Mouse (Mus musculus): ENCODE results near the gene Elf1.

The Elf1 gene

DNA sequence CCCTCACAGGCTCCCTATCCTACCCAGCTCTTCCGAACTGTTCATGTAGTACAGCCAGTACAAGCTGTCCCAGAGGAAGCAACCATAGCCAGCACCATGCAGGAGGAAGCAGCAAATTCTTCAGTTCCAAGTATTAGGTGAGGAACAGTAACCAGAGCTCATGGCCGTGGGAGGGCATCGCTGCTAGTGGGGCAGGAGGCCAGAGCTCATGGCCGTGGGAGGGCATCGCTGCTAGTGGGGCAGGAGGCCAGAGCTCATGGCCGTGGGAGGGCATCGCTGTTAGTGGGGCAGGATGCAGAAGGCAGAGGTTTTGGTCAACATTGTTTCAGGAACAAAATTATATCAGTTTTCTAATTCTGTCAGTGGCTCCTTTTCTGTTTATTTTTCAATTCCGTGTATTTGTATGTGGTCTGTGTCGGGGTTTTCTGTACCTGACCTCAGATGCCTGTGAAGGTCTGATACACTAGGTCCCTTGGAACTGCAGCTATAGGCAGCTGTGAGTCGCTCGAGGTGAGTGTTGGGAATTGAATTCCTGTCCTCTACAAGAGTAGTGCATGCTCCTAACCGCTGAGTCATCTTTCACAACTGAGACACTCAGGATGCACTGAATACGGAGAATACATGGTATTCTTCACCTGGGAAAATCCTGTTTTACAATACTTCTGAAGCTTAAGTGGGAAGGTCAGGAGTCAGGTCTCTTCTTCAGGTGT, 92.6 kb downstream of the Elf1 start:
- no peak for DNase-seq (ENCODE audit: low spot score in 2 of 2)

DNA sequence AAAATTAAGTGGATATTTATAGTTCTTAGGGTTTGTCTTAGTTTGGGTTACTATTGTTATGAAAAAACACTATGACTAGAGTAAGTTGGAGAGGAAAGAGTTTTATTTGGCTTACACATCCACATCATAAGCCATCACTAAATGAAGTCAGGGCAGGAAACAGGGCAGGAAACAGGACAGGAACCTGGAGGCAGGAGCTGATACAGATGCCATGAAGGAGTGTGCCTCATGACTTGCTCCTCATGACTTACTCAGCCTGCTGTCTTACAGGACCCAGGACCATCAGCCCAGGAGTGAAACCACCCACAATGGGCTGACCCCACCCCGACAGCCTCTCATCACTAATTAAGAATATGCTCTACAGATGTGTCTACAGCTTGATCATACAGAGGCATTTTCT, 93.4 kb downstream of the Elf1 start:
- DNase-seq (ENCODE audit: low spot score in 2 of 2), result no peak

DNA sequence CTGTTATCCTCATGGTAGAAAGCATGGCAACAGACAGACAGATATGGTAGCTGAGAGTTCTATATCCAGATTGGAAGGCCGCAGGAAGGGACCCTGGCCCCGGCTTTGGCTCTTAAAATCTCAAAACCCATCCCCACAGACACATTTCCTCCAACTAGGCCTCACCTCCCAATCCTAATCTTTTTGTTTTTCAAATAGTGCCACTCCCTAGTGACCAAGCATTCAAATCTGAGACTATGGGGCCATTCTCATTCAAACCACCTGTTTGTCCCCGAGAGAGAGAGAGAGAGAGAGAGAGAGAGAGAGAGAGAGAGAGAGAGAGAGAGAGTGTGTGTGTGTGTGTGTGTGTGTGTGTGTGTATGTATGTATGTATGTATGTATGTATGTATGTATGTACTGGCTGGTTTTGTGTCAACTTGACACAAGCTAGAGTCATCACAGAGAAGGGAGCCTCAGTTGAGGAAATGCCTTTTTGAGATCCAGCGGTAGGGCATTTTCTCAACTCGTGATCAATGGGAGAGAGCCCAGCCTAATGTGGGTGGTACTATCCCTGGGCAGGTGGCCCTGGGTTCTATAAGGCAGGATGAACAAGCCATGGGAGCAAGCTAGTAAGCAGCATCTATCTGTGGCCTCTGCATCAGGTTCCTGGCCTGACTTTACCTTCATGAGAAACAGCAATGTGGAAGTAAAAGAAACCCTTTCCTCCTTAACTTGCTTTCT, 102.7 kb downstream of the Elf1 start:
- no peak for DNase-seq (ENCODE audit: low spot score in 2 of 2)

DNA sequence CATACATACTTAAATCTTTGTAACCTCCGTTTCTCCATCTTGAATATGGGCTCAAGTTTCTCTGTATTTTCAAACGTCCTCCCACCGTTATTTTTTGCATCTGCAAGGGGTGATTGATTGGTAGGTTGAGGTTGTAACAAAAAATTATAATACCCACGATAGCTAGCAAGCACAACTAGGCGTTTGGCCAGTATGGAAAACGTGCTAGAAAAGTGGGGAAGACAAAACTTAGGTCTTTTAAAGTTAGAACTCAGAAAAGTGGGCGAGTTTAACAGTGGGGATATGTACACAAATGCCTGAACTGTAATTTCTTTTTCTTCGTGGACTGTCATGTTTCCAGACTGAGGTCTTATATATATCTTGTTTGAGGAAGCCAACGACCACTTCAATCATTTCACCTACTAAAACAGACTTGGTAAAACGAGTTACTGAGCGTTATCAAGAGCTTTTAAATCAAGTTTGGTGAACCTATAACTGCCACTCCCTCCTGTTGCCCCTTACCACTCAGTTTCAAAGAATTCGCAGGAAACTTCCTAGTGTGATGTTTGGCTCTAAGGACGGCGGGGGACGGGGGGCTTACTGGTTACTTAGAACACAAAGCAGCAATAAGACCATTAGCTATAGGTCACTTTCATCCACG, 105.6 kb downstream of the Elf1 start:
- no peak for DNase-seq (ENCODE audit: low spot score in 2 of 2)

DNA sequence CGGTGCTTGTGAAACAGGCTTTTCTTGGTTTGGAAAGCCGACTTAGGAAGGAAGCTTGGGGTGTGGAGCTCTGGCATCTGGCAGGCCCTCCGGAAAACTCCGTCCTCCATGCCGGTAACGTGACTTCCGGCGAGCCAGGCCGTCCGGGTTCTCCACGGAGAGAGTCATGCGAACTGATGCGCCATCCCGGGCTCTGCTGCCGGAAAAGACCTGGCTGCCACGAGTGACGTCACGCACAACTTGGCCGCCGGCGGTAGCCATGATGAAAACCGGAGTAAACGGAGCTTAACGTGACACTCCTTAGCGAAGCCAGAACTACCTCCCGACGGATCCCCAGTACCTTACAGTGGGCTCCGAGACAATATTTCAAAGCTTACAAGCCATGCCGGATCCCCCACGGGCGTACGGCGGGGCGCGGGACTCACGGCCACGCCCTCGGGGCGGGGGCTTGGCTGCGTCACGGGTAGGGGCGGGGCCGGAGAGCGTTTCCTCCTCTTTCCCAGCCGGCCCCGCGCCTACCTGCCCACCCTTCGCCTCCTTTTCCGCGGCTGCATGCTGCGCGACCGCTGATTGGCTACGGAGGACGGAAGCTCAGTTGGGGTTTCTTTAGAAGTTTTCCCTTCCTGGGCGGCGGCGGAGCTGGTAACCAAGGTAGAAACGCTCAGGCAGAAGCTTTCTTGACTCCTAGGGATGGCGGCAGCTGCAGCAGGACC, 106.3 kb downstream of the Elf1 start, which contains the start of gene Sugt1:
TSS of gene Sugt1 (plus strand) at position 553 of the 713 bp plus-strand sequence.
- peak; percentile 96 to 97 for DNase-seq (ENCODE audit: low spot score in 2 of 2)

DNA sequence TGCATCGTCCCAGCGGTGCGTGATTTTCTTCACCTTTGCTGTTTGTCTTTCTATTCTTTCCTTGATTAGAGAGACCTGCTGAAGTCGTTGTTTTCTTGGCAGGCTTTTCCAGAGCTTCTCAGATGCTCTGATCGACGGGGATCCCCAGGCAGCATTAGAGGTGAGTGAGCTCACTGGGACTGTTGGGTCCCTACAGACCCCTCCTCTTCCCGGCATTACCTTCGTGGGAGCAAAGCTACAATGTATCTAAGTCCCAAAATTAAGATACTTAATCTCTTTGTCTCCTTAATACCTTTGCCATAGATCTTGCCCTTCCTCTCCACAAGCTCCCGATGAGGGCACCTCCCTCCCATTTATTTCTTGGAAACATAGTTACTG, 106.8 kb downstream of the Elf1 start:
- no peak for DNase-seq (ENCODE audit: low spot score in 2 of 2)

DNA sequence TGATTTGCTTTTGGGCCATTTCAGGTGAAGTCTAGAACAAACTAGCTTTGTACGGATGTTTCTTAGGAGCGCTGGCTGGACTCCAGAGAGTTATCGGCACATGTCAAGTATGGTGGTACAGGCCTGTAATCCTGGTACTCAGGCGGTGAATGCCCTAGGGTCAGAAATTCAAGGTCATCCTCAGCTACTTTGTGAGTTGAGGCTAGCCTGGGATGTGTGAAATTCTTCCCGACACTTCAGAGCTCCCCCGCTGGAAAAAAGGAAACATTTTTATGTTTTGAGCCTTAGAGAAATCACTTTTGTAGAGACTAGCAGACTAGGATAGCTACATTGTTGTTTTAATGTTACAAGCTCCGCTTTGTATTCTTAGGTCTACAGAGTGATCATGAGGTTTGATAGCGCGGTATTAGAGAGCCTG, 107.5 kb downstream of the Elf1 start:
- DNase-seq (ENCODE audit: low spot score in 2 of 2), result no peak

DNA sequence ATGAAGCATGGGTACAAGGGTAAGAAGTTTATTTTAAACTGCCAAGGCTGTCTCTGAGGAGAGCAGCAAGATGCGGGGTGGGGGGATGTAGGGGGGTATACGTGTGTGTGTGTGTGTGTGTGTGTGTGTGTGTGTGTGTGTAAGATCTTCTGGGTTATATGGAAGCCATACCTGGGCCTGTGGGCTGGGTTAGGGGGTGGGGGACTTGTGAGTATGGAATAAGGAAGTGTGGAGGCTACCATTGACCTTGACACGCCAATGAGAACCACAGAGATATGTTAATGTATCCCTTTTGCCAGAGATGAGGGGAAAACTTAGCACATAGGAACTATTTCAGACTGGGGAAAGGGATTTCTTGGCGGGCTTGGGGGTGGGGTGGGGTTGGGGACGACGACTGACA, 108.4 kb downstream of the Elf1 start:
- no peak for DNase-seq (ENCODE audit: low spot score in 2 of 2)

DNA sequence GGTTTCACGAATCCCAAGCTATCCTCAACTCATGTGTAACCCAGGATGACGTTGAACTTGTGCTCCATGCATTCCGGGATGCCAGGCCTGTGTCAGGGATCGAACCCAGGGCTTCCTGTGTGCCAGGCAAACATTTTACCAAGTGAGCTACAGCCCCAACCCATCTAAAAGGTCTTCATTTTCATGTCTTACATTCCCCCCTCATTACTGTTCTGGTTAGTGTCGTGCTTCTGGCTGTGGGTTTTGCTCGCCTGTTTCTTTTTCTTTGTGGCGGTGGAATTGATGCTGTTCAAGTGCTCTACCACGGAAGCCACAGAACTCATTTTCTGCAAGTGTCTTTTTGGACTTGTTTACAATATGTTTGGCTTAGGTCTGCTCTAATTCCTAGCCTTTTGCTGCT, 109.9 kb downstream of the Elf1 start:
- DNase-seq (ENCODE audit: low spot score in 2 of 2), result no peak

DNA sequence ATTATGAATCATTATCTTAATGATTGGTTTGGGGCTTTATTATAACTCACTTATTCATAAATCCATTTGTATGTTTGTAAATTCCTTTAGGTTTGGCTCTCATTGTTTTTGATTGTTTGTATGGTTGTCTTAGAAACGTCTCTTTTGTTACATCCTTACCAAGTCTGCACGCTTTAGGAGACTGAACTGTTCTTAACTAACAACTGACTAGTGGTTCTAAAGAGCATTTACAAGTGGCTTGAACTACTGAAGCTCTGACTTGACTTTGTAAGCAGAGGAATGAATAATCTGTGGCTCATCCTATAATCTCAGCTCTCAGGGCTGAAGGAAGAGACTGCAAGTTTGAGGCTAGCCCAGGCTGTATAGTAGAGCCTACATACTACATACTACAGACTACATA, 110.6 kb downstream of the Elf1 start:
- no peak for DNase-seq (ENCODE audit: low spot score in 2 of 2)

DNA sequence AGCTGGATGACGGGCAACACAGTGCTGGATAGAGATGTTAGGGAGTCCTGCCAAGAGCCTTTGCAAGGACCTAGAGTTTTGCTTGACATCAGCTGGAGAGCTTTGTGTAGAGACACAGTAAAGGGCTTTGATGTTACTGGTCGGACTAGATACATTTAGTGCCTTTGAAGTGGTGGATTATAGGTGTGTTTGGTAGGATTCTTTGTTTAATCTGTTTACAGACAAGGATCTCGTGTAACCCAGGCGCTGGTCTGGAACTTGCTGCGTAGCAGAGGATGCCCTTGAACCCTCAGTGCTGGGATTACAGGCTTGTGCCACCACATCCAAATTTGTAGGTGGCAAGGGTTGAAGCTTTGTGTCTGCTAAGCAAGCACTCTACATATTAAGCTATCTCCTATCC, 113.1 kb downstream of the Elf1 start:
- DNase-seq (ENCODE audit: low spot score in 2 of 2), result no peak

DNA sequence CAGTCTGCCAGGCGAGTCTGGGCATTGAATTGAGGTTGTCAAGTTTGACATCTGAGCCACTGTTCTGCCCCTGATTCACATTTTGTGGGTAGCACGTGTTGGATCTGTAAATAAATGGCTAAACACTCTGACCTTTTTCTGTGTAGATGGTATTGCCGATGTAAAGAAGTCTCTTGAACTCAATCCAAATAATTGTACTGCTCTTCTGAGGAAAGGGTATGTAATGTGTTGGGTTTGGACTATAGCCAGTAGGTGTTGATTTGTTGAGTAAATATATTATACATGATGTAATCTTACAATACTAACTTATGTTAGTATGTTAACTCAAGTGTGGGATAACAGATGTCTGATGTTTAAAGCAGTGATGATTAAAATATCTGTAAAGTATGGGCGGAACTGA, 115.6 kb downstream of the Elf1 start:
- no peak for DNase-seq (ENCODE audit: low spot score in 2 of 2)

DNA sequence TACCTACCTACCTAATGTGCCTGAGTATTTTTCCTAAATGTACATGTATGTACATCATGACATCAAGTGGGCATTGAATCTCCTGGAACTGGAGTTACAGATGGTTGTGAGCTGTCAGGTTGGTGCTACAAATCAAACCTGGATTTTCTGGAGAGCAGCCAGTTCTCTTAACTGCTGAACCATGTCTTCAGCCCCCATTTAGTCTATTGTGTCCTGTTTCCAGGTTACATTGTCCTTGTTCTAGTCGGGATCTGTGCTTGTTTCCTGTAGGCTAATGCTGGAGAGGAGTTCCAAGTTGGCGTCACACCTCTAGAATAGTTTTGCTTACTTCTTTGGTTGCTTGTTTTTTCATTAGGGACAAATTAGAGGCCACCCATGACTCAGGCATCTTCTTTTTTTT, 124.9 kb downstream of the Elf1 start:
- no peak for DNase-seq (ENCODE audit: low spot score in 2 of 2)

DNA sequence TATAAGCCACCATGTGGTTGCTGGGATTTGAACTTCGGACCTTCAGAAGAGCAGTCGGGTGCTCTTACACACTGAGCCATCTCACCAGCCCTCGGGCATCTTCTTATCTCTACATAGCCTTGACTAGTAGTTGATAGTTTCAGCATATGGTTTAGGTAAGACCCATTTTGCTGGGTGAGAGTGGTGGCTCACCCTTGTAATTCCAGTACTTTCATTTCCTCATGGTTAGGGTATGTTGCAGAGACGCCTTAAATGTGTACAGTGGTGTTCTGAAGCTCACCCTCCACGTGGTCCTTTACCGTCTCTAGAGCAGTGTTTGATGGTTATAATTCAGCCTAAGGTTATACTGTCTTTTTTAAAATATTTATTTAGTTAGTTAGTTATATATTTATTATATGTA, 125.4 kb downstream of the Elf1 start:
- no peak for DNase-seq (ENCODE audit: low spot score in 2 of 2)

DNA sequence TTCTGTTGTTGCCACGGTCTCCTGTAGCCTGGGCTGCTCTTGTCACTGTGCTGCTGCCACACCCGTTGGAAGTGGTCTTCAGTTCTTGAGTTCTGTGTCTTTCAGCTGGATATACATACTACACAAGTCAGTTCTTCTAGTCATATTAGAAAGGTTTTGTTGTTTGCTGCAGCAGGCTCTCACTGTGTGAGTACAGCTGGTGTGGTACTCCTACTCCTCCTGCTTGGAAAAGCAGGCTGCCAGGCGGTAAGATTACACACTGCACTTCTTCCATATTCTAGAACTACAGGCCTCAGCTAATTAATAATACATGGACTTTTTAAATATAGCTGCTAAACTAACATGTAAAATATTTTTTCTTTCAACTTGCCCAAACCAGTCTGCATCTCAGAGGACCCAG, 125.9 kb downstream of the Elf1 start:
- DNase-seq (ENCODE audit: low spot score in 2 of 2), result no peak

DNA sequence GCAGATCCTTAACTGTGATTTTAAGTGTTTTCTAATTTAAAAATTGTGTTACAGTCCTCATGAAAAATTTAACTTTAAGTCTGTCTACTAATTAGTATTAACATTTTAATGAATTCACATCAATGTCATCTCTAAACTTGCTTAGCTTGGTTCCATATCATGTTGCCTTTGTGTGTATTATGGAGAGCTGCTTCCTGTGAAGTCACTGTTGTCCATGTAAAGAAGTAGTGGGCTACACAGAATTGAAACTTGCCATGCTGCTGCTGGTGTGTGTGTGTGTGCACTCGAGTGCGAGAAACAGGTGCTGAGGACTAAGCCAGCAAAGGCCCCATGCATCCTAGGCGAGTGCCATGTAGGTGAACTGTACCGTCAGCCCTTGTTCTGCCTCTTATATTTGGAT, 126.4 kb downstream of the Elf1 start:
- DNase-seq (ENCODE audit: low spot score in 2 of 2), result no peak

DNA sequence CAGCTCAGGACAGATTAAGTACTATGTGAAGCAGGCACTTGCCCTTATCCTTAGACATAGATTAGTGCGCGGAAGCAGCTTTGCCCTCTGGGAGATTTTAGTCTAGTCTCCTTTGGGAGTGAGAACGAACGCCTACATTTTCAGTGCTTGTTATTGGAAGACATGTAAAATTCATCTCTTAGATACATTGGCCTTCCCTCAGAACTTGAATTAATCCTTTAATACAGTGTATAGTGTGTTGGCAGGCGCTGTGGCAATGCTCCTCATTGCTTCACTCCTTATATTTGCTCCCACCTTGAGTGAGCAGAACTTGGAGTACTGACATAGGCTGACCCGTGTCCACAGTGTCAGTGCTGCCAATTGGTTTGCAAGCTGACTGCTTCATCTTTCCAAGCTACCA, 127.3 kb downstream of the Elf1 start:
- no peak for DNase-seq (ENCODE audit: low spot score in 2 of 2)

DNA sequence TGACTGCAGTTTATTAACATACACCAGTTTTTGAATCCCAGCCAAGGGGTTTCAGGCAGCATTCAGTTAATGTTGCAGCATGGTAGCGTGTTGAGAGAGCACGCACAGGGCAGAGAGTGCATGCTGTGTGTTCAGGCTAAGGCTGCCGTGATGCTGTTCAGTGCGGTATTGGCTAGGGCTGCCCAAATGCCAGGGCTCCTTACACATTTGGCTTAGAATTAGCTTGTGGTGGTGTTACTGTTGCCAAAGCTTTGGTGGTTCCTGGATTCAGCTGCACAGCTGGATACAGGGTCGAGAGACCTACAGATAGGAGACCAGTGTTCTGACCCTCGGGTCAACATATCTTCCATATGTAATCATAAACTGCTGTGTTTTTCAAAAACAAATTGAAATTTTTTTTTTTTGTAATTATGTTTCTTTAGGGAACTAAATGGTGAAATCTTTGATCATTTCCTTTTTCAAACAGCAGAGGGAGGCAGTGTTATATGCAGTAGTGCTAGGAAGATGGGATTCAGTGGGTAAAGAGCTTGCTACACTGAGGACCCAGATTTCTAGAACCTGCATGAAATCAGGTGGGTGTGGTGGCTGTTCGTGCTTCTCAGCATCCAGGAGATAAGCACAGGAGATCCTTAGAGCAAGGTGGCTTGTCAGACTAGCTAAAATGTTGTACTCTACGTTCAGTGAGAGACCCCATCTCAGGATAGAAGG, 136.3 kb downstream of the Elf1 start:
- no peak for DNase-seq (ENCODE audit: low spot score in 2 of 2)

DNA sequence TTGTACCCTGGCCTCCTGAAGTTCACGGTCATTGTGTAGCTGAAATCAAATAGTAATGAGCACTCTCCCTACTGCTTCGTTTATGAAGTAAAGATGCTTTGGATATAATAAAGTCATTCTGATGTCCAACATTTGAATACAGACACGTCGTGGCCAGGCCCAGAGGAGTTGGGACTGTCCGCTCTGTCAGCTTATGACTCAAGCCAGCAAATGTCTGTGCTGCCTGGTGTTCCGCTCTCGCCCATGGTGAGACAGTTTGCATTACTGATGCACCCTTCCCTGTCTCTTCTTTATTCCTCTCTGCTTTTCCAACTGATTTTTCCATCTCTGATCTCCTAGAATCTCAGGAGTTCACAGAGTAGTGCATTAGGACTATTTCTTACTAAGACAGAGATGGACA, 138.8 kb downstream of the Elf1 start:
- DNase-seq (ENCODE audit: low spot score in 2 of 2), result no peak

DNA sequence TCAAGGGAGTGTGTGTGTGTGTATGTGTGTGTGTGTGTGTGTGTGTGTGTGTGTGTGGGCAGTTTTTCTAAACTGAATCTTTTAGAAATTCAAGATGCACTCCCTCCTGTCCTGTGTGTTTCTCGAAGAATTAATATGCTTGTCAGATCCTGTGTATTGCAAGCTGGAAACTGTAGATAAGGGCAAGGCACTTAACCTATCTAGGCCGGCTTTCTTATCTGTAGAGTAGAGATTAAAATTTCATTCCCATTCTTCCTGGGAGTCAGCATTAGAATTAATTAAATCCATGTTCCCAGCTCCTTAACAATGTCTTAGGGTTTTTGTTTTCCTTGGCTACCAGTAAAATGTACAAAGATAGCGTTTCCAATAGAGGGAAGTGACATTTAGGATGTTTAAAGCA, 140.1 kb downstream of the Elf1 start:
- DNase-seq (ENCODE audit: low spot score in 2 of 2), result no peak
